Mouse (Mus musculus): Measurements from ENCODE around the gene Nr1i3. TPM values are rescaled to one million over a fixed set of nuclear protein-coding genes. Genes with fewer than 3 reads are reported as not detected.

Gene Nr1i3
- total and polyA plus RNA-seq, 3 experiments, result 0.16 TPM; not detected in 2

- no peak for DNase-seq (ENCODE audit: low spot score)
- no peak for TF ChIP-seq TAL1 (conservative IDR thresholded peaks at IDR 0.05; ENCODE audit: low read depth, low read length)
- no peak for TF ChIP-seq POLR2AphosphoS5 (IDR thresholded peaks at IDR 0.05; ENCODE audit: insufficient replicate concordance, low read depth, low read length)
- TF ChIP-seq GATA1 (IDR thresholded peaks at IDR 0.05; ENCODE audit: borderline replicate concordance, low read length), result no peak
- no peak for TF ChIP-seq GATA2 (IDR thresholded peaks at IDR 0.05; ENCODE audit: borderline replicate concordance, low read depth, low read length)
- no peak for TF ChIP-seq CTCF (IDR thresholded peaks at IDR 0.05; ENCODE audit: low read depth, low read length)
- ATAC-seq (ENCODE audit: extremely low read depth, insufficient number of reproducible peaks, low FRiP score, poor library complexity, severe bottlenecking), result no peak
- peaks cover 23% of the 10 kb centered on the region for H3K27me3 ChIP-seq (ENCODE audit: insufficient read depth, low read length)
- H3K36me3 ChIP-seq (replicated peaks), result no peaks in the 10 kb centered on the region
- no peaks in the 10 kb centered on the region for H3K9me3 ChIP-seq (replicated peaks)
- no peak overlapping the region for H3K4me3 ChIP-seq (ENCODE audit: low read depth, low read length)
- H3K4me1 ChIP-seq (ENCODE audit: insufficient read depth, low read depth, low read length), result no peaks in the 10 kb centered on the region
These were observed 25.7 kb upstream of the Nr1i3 start for GRCm38 (mm10) chr1:171187851-171188700.

GRCm38 (mm10) chr1:171189046-171189445, 24.7 kb upstream of the Nr1i3 start:
- no peak for TF ChIP-seq GATA1 (IDR thresholded peaks at IDR 0.05; ENCODE audit: borderline replicate concordance, low read length)
- no peak for TF ChIP-seq TAL1 (conservative IDR thresholded peaks at IDR 0.05; ENCODE audit: low read depth, low read length)
- TF ChIP-seq POLR2AphosphoS5 (IDR thresholded peaks at IDR 0.05; ENCODE audit: insufficient replicate concordance, low read depth, low read length), result no peak
- no peak for TF ChIP-seq CTCF (IDR thresholded peaks at IDR 0.05; ENCODE audit: low read depth, low read length)
- TF ChIP-seq GATA2 (IDR thresholded peaks at IDR 0.05; ENCODE audit: borderline replicate concordance, low read depth, low read length), result no peak
- ATAC-seq (ENCODE audit: extremely low read depth, insufficient number of reproducible peaks, low FRiP score, poor library complexity, severe bottlenecking), result no peak
- Histone ChIP-seq H3K27me3 (ENCODE audit: insufficient read depth, low read length) (peaks cover 26% of the 10 kb centered on the region), H3K36me3 (replicated peaks) (no peaks in the 10 kb centered on the region), H3K4me1 (ENCODE audit: insufficient read depth, low read depth, low read length) (no peaks in the 10 kb centered on the region), H3K9me3 (replicated peaks) (no peaks in the 10 kb centered on the region), H3K4me3 (ENCODE audit: low read depth, low read length) (no peak overlapping the region)
- no peak for DNase-seq (ENCODE audit: low spot score)

GRCm38 (mm10) chr1:171189476-171190114, 24.2 kb upstream of the Nr1i3 start:
- no peak overlapping the region for H3K4me3 ChIP-seq (ENCODE audit: low read depth, low read length)
- TF ChIP-seq POLR2AphosphoS5 (IDR thresholded peaks at IDR 0.05; ENCODE audit: insufficient replicate concordance, low read depth, low read length), result no peak
- no peak for TF ChIP-seq CTCF (IDR thresholded peaks at IDR 0.05; ENCODE audit: low read depth, low read length)
- no peak for TF ChIP-seq GATA2 (IDR thresholded peaks at IDR 0.05; ENCODE audit: borderline replicate concordance, low read depth, low read length)
- no peak for TF ChIP-seq GATA1 (IDR thresholded peaks at IDR 0.05; ENCODE audit: borderline replicate concordance, low read length)
- TF ChIP-seq TAL1 (conservative IDR thresholded peaks at IDR 0.05; ENCODE audit: low read depth, low read length), result no peak

GRCm38 (mm10) chr1:171190832-171191231, 22.9 kb upstream of the Nr1i3 start:
- Histone ChIP-seq H3K4me3 (ENCODE audit: low read depth, low read length) (no peak overlapping the region), H3K27me3 (ENCODE audit: insufficient read depth, low read length) (peaks cover 33% of the 10 kb centered on the region), H3K9me3 (replicated peaks) (no peaks in the 10 kb centered on the region), H3K4me1 (ENCODE audit: insufficient read depth, low read depth, low read length) (peaks cover under 1% of the 10 kb centered on the region; the same call in 1 of the 2 replicates), H3K36me3 (replicated peaks) (no peaks in the 10 kb centered on the region)
- ATAC-seq (ENCODE audit: extremely low read depth, insufficient number of reproducible peaks, low FRiP score, poor library complexity, severe bottlenecking) (no peak), DNase-seq (ENCODE audit: low spot score) (no peak)
- TF ChIP-seq GATA2 (IDR thresholded peaks at IDR 0.05; ENCODE audit: borderline replicate concordance, low read depth, low read length), result no peak
- TF ChIP-seq TAL1 (conservative IDR thresholded peaks at IDR 0.05; ENCODE audit: low read depth, low read length), result no peak
- no peak for TF ChIP-seq GATA1 (IDR thresholded peaks at IDR 0.05; ENCODE audit: borderline replicate concordance, low read length)
- TF ChIP-seq POLR2AphosphoS5 (IDR thresholded peaks at IDR 0.05; ENCODE audit: insufficient replicate concordance, low read depth, low read length), result no peak
- TF ChIP-seq CTCF (IDR thresholded peaks at IDR 0.05; ENCODE audit: low read depth, low read length), result no peak

More at GRCm38 (mm10) chr1:171189476-171190114, 24.2 kb upstream of the Nr1i3 start:
- no peak for ATAC-seq (ENCODE audit: extremely low read depth, insufficient number of reproducible peaks, low FRiP score, poor library complexity, severe bottlenecking)
- H3K9me3 ChIP-seq (replicated peaks), result no peaks in the 10 kb centered on the region
- peaks cover 31% of the 10 kb centered on the region for H3K27me3 ChIP-seq (ENCODE audit: insufficient read depth, low read length)
- H3K4me1 ChIP-seq (ENCODE audit: insufficient read depth, low read depth, low read length), result no peaks in the 10 kb centered on the region
- DNase-seq (ENCODE audit: low spot score), result no peak
- H3K36me3 ChIP-seq (replicated peaks), result no peaks in the 10 kb centered on the region

- no peaks in the 10 kb centered on the region for H3K9me3 ChIP-seq (replicated peaks)
- peaks cover 4% of the 10 kb centered on the region; the same call in 1 of the 2 replicates for H3K4me1 ChIP-seq (ENCODE audit: insufficient read depth, low read depth, low read length)
- TF ChIP-seq GATA2 (IDR thresholded peaks at IDR 0.05; ENCODE audit: borderline replicate concordance, low read depth, low read length) (no peak), POLR2AphosphoS5 (IDR thresholded peaks at IDR 0.05; ENCODE audit: insufficient replicate concordance, low read depth, low read length) (no peak), CTCF (IDR thresholded peaks at IDR 0.05; ENCODE audit: low read depth, low read length) (no peak), TAL1 (conservative IDR thresholded peaks at IDR 0.05; ENCODE audit: low read depth, low read length) (no peak), GATA1 (IDR thresholded peaks at IDR 0.05; ENCODE audit: borderline replicate concordance, low read length) (no peak)
- H3K36me3 ChIP-seq (replicated peaks), result no peaks in the 10 kb centered on the region
- DNase-seq (ENCODE audit: low spot score) (no peak), ATAC-seq (ENCODE audit: extremely low read depth, insufficient number of reproducible peaks, low FRiP score, poor library complexity, severe bottlenecking) (no peak)
- peaks cover 37% of the 10 kb centered on the region for H3K27me3 ChIP-seq (ENCODE audit: insufficient read depth, low read length)
- H3K4me3 ChIP-seq (ENCODE audit: low read depth, low read length), result no peak overlapping the region
These were observed 21.5 kb upstream of the Nr1i3 start for GRCm38 (mm10) chr1:171192283-171192682.
